Mouse (Mus musculus): ENCODE measurements around the gene Gm20518. TPM values are rescaled to one million over a fixed set of nuclear protein-coding genes. Genes with fewer than 3 reads are reported as not detected.

Gene Gm20518
- polyA plus RNA-seq, 1 experiment, result 0.35 TPM

- Histone ChIP-seq H3K27me3 (replicated peaks) (peaks cover 99% of the 10 kb centered on the region), H3K36me3 (replicated peaks; ENCODE audit: low read length) (no peaks in the 10 kb centered on the region), H3K4me1 (peaks cover 56% of the 10 kb centered on the region), H3K9me3 (no peaks in the 10 kb centered on the region; the same call in 1 of the 2 replicates), H3K4me3 (replicated peaks) (peak overlapping the region; percentile 91)
- TF ChIP-seq FLI1 (IDR thresholded peaks at IDR 0.05; ENCODE audit: low read length) (no peak), GATA1 (IDR thresholded peaks at IDR 0.05; ENCODE audit: borderline replicate concordance, low read length) (no peak)
These were observed 88.4 kb downstream of the Gm20518 start for GRCm38 (mm10) chr16:17802839-17803674.

GRCm38 (mm10) chr16:17802456-17802838, 89.0 kb downstream of the Gm20518 start:
- TF ChIP-seq FLI1 (IDR thresholded peaks at IDR 0.05; ENCODE audit: low read length), result no peak
- no peak for TF ChIP-seq GATA1 (IDR thresholded peaks at IDR 0.05; ENCODE audit: borderline replicate concordance, low read length)
- peak overlapping the region; percentile 91 for H3K4me3 ChIP-seq (replicated peaks)
- H3K27me3 ChIP-seq (replicated peaks), result peaks cover 99% of the 10 kb centered on the region
- peaks cover 56% of the 10 kb centered on the region for H3K4me1 ChIP-seq
- H3K9me3 ChIP-seq, result no peaks in the 10 kb centered on the region; the same call in 1 of the 2 replicates
- H3K36me3 ChIP-seq (replicated peaks; ENCODE audit: low read length), result no peaks in the 10 kb centered on the region

GRCm38 (mm10) chr16:17801777-17802455, 89.6 kb downstream of the Gm20518 start:
- Histone ChIP-seq H3K4me3 (replicated peaks) (no peak overlapping the region), H3K27me3 (replicated peaks) (peaks cover 99% of the 10 kb centered on the region), H3K4me1 (peaks cover 56% of the 10 kb centered on the region), H3K9me3 (no peaks in the 10 kb centered on the region; the same call in 1 of the 2 replicates), H3K36me3 (replicated peaks; ENCODE audit: low read length) (no peaks in the 10 kb centered on the region)
- TF ChIP-seq GATA1 (IDR thresholded peaks at IDR 0.05; ENCODE audit: borderline replicate concordance, low read length) (no peak), FLI1 (IDR thresholded peaks at IDR 0.05; ENCODE audit: low read length) (no peak)

- no peaks in the 10 kb centered on the region for H3K36me3 ChIP-seq (replicated peaks; ENCODE audit: low read length)
- no peak overlapping the region for H3K4me3 ChIP-seq (replicated peaks)
- TF ChIP-seq FLI1 (IDR thresholded peaks at IDR 0.05; ENCODE audit: low read length) (no peak), GATA1 (IDR thresholded peaks at IDR 0.05; ENCODE audit: borderline replicate concordance, low read length) (no peak)
- no peaks in the 10 kb centered on the region; the same call in 1 of the 2 replicates for H3K9me3 ChIP-seq
- peaks cover 96% of the 10 kb centered on the region for H3K27me3 ChIP-seq (replicated peaks)
- H3K4me1 ChIP-seq, result peaks cover 44% of the 10 kb centered on the region
These were observed 91.9 kb downstream of the Gm20518 start for GRCm38 (mm10) chr16:17799584-17799983.

DNA sequence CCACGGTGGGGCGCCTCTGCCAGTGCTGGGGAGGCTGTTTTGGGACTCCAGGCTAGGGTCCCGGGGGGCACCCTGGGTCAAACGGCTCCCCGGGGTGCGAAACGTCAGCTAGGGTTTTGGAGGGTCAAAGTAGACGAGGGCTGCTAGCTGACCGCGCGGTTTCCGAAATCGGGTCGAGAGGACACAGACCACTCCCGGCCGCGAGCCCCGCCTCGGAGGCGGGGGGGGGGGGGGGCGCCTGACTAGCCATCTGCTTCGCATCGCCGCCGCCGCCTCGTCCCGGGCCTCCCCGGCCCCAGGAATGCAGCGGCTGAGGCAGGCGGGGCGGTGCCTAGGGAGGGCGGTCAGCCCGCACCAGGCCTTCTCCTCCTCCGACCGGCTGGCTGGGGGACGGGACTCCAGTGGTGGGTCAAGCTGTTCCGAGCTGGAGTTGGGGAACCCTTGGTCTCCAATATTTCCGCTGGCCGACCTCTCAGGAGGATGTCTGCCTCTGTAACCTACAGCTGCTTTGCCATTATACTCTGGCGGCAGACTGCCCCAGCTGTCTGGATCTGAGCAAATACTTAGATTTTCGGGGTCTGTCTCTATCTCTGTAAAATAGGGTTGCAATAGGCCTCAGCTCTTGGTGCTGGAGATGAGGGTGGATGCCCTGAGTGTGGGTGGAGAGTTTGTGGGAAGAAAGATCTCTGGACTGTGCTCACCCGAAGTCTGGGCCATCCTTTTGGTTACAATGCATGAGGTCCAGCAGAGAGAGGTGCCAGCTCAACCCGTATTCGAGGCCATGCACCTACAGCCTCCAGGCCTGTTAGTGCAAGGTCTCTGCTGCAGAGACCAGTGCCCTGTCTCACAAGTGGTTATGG, 92.9 kb downstream of the Gm20518 start:
- peaks cover 96% of the 10 kb centered on the region for H3K27me3 ChIP-seq (replicated peaks)
- TF ChIP-seq FLI1 (IDR thresholded peaks at IDR 0.05; ENCODE audit: low read length), result no peak
- no peak for TF ChIP-seq GATA1 (IDR thresholded peaks at IDR 0.05; ENCODE audit: borderline replicate concordance, low read length)
- H3K9me3 ChIP-seq, result no peaks in the 10 kb centered on the region; the same call in 1 of the 2 replicates
- no peaks in the 10 kb centered on the region for H3K36me3 ChIP-seq (replicated peaks; ENCODE audit: low read length)
- H3K4me3 ChIP-seq (replicated peaks), result no peak overlapping the region
- H3K4me1 ChIP-seq, result peaks cover 34% of the 10 kb centered on the region

DNA sequence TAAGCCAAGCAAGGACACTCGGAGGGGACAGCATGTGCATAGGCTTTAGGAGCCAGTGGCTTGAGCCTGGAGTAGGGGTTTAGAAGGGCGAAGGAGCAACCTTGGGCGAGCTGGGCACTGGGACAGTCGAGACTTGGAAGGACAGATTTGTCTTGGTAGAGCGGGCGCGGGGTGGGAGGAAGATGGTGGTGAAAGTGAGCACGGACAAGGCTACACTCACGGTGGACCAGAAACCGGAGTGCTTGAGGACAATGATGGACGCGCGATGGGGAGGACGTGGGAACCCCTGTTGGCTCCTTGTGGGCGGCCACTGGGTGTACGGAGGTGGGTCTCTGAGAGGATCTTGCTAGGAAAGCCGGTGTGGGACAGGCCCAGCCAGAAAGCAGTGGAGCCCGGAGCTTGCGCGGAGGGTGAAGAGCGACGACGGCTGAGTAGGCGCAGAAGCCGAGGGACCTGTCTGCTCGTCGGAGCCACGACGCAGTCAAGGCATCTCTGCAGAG, 93.6 kb downstream of the Gm20518 start:
- Histone ChIP-seq H3K9me3 (no peaks in the 10 kb centered on the region), H3K27me3 (replicated peaks) (peaks cover 96% of the 10 kb centered on the region), H3K4me3 (replicated peaks) (peak overlapping the region; percentile 56), H3K36me3 (replicated peaks; ENCODE audit: low read length) (peaks cover under 1% of the 10 kb centered on the region), H3K4me1 (peaks cover 27% of the 10 kb centered on the region)
- TF ChIP-seq GATA1 (IDR thresholded peaks at IDR 0.05; ENCODE audit: borderline replicate concordance, low read length) (no peak), FLI1 (IDR thresholded peaks at IDR 0.05; ENCODE audit: low read length) (no peak)

GRCm38 (mm10) chr16:17796971-17797811, 94.3 kb downstream of the Gm20518 start, which contains the start of gene Scarf2:
Scarf2 (plus strand) TSS chr16:17797282.
- peak within 1 kb of the TSS; percentile 56 for H3K4me3 ChIP-seq (replicated peaks)

GRCm38 (mm10) chr16:17796519-17796918, 95.0 kb downstream of the Gm20518 start:
- peak overlapping the region; percentile 5 for H3K4me3 ChIP-seq (replicated peaks)
- H3K36me3 ChIP-seq (replicated peaks; ENCODE audit: low read length), result peaks cover 9% of the 10 kb centered on the region
- H3K27me3 ChIP-seq (replicated peaks), result peaks cover 95% of the 10 kb centered on the region

More at GRCm38 (mm10) chr16:17796971-17797811, 94.3 kb downstream of the Gm20518 start, which contains the start of gene Scarf2:
- TF ChIP-seq FLI1 (IDR thresholded peaks at IDR 0.05; ENCODE audit: low read length), result no peak
- Histone ChIP-seq H3K4me1 (peaks cover 20% of the 10 kb centered on the region), H3K36me3 (replicated peaks; ENCODE audit: low read length) (peaks cover 7% of the 10 kb centered on the region), H3K27me3 (replicated peaks) (peaks cover 96% of the 10 kb centered on the region), H3K9me3 (no peaks in the 10 kb centered on the region)

More at GRCm38 (mm10) chr16:17796519-17796918, 95.0 kb downstream of the Gm20518 start:
- no peak for TF ChIP-seq FLI1 (IDR thresholded peaks at IDR 0.05; ENCODE audit: low read length)
- no peaks in the 10 kb centered on the region for H3K9me3 ChIP-seq
- H3K4me1 ChIP-seq, result peaks cover 20% of the 10 kb centered on the region

Measured in megakaryocyte, embryonic 14.5 days (primary cell).